Mouse (Mus musculus) kidney, embryonic 15.5 days (tissue): ENCODE results near the gene Actbl2. TPM values are rescaled to one million over a fixed set of nuclear protein-coding genes. Genes with fewer than 3 reads are reported as not detected.

Source experiments
- ATAC-seq: fragments of 200-750 bp; cut with Nextera tagmentation; replicated peaks from 2 replicates; pipeline ENCODE4 v1.8.0; 2017; ENCODE audit warnings: moderate TSS enrichment; ENCODE audit not compliant: low FRiP score
- H3K27ac ChIP-seq: fragments of 300-500 bp; sonication (generic); 2 replicates; pipeline ENCODE4 v1.5.1; 2015; ENCODE audit warnings: mild to moderate bottlenecking, inconsistent platforms
- H3K27me3 ChIP-seq: fragments of 300-500 bp; sonication (generic); 2 replicates; pipeline ENCODE4 v1.6.1; 2015; ENCODE audit warnings: inconsistent platforms
- H3K36me3 ChIP-seq: fragments of 300-500 bp; sonication (generic); 2 replicates; pipeline ENCODE4 v1.6.1; 2015; ENCODE audit warnings: inconsistent platforms
- H3K4me1 ChIP-seq: fragments of 300-500 bp; sonication (generic); 2 replicates; pipeline ENCODE4 v1.6.1; 2015; ENCODE audit warnings: inconsistent platforms
- H3K4me2 ChIP-seq: fragments of 300-500 bp; sonication (generic); 2 replicates; pipeline ENCODE4 v1.6.1; 2015; ENCODE audit warnings: moderate library complexity, mild to moderate bottlenecking, inconsistent platforms
- H3K4me3 ChIP-seq: fragments of 300-500 bp; sonication (generic); replicated peaks from 2 replicates; pipeline ENCODE4 v1.5.1; 2015; ENCODE audit warnings: mild to moderate bottlenecking, inconsistent platforms
- H3K9ac ChIP-seq: fragments of 300-500 bp; sonication (generic); 2 replicates; pipeline ENCODE4 v1.6.1; 2015; ENCODE audit warnings: mild to moderate bottlenecking, inconsistent platforms
- H3K9me3 ChIP-seq: fragments of 300-500 bp; sonication (generic); replicated peaks from 2 replicates; pipeline ENCODE4 v1.6.1; 2016; ENCODE audit warnings: inconsistent platforms
- WGBS: fragments of 180-500 bp; shearing (Covaris S2); methylation state at CpG from one replicate; pipeline ENCODE4 v1.1.7; 2015; ENCODE audit warnings: mixed read lengths; 5-methylcytosine and 5-hydroxymethylcytosine counted together
- polyA plus RNA-seq: library from polyadenylated mRNA; unstranded; fragments of >200 nt; fragmentation: Nextera tagmentation; extraction: Ambion mirVana; gene quantifications from 2 replicates; pipeline ENCODE4 v1.2.1, GENCODE M21; 2015

The Actbl2 gene
- polyA plus RNA-seq, 1 experiment from 2014 or later, result not detected

DNA sequence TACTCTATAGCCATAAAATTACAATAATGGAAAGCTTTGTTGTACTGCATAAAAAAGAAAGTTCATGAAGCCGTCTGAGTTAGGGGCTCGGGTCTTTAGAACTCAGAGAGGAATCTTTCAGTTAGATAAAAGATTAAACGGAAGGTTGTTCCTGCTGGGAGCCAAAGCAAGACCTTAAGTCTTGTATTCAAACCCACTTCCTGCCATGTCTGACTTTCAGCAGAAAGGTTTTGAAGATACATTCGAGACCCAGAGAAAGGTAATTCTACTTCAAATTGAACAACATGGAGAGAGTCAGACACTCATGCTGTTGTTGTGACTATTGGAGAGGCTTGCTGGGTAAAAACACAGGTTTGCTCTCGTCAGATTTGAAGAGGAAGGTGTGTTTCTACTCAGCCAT, 3.0 kb upstream of the Actbl2 start:
- no peaks in the 10 kb centered on the region for H3K9me3 ChIP-seq
- no peaks in the 10 kb centered on the region for H3K4me1 ChIP-seq
- no peak overlapping the region for H3K4me3 ChIP-seq
- no peak overlapping the region for H3K4me2 ChIP-seq
- no peak overlapping the region for H3K27ac ChIP-seq
- H3K36me3 ChIP-seq, result no peaks in the 10 kb centered on the region
- WGBS, result 76% methylated on average over 5 of the region's 5 CpGs
- ATAC-seq, result no peak
- no peak overlapping the region for H3K9ac ChIP-seq
- no peaks in the 10 kb centered on the region for H3K27me3 ChIP-seq

DNA sequence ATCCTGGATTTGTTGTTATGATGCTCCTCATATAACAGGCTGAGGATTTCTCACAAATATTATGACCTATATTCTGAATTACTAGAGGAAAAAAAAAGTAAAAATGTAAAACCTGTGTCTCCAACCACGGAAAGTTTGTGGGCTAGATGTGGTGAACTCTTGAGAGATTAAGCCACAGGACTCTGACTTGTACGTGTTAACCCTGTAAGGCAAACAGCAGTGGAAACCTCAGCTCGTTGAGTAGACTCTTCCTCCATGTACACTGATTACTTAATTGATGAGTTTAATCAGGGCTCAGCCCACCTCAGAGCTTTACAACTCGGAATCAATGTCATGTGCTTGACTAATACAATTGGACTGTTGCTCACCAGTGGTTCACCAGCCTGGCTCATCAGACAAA, 3.2 kb downstream of the Actbl2 start:
- no peaks in the 10 kb centered on the region for H3K9me3 ChIP-seq
- H3K4me3 ChIP-seq, result no peak overlapping the region
- WGBS, result 76% methylated on average over 4 of the region's 4 CpGs
- H3K36me3 ChIP-seq, result no peaks in the 10 kb centered on the region
- no peak for ATAC-seq
- H3K27ac ChIP-seq, result no peak overlapping the region
- H3K4me2 ChIP-seq, result no peak overlapping the region
- no peaks in the 10 kb centered on the region for H3K27me3 ChIP-seq
- no peak overlapping the region for H3K9ac ChIP-seq
- no peaks in the 10 kb centered on the region for H3K4me1 ChIP-seq

DNA sequence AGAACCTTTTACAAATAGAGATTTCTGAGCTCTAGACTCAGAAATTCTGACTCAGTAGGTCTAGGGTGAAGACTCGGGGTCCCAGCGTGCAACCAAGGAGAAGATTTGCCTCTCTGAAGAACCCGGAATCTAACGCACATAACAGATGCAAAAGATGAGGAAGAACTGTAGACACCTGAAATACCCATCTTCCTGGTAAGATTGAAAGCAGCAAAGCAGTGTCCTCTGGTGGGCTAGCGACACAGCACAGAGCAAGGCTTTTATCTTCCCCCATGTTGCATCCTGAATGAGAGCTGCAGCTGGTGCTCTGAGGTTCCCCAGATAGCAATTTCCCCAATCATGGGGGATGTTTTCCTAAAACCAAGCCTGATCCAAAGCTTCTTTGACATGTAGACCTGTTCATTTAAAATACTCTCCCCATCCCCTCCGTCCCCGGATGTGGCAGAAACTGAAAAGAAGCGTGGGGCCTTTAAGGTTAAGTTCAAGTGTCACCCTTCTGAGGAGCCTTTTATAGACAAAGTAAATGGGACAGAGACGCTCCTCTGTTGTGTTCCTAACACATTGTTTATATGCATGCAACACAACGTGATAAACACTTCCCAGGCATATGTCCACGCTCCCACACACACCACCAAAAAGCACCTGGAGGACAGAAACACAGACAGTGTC, 3.7 kb downstream of the Actbl2 start:
- 87% methylated on average over 11 of the region's 11 CpGs for WGBS

DNA sequence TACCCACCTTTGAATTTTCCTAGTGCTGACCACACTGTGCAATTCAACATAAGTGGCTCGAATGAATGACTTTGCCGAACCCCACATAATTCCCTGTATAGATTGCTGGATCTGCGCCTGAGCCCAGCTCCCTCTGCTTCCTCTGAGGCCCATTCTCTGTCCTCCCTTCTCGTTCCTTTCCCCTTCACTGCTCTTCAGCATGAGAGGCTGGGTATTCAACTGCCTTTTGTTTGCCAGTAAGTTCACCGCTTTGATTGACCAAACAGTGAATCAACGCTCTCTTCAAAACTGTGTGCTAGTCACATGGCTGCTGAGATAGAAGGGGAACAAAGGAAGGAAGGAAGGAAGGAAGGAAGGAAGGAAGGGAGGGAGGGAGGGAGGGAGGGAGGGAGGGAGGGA, 4.3 kb downstream of the Actbl2 start:
- H3K9ac ChIP-seq, result no peak overlapping the region
- no peaks in the 10 kb centered on the region for H3K4me1 ChIP-seq
- no peaks in the 10 kb centered on the region for H3K36me3 ChIP-seq
- H3K4me2 ChIP-seq, result no peak overlapping the region
- ATAC-seq, result no peak
- 65% methylated on average over 6 of the region's 6 CpGs for WGBS
- H3K27ac ChIP-seq, result no peak overlapping the region
- H3K4me3 ChIP-seq, result no peak overlapping the region
- no peaks in the 10 kb centered on the region for H3K9me3 ChIP-seq
- no peaks in the 10 kb centered on the region for H3K27me3 ChIP-seq

More for the DNA sequence above, 3.7 kb downstream of the Actbl2 start:
- H3K9ac ChIP-seq, result no peak overlapping the region
- no peak overlapping the region for H3K4me3 ChIP-seq
- no peaks in the 10 kb centered on the region for H3K36me3 ChIP-seq
- no peaks in the 10 kb centered on the region for H3K27me3 ChIP-seq
- H3K27ac ChIP-seq, result no peak overlapping the region
- H3K4me2 ChIP-seq, result no peak overlapping the region
- no peaks in the 10 kb centered on the region for H3K9me3 ChIP-seq
- ATAC-seq, result no peak
- no peaks in the 10 kb centered on the region for H3K4me1 ChIP-seq

DNA sequence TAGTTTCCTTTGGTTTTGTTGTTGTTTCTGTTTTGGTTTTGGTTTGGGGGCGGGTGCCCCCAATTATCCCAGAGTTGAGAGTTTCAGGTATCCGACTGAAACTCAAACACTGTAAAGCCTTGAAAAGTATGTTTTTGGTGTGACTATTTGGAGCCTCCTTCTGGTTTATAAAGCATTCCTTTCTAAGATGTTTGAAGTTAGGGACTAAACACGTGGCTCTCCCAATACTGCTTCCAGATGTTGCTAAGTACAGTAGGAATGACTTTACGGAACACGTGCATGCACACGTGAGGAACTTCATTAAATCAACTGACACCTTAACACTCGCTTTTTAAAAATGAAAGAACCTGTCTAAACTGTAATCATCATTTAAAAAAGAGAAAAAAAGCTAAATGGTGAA, 4.9 kb downstream of the Actbl2 start:
- Histone ChIP-seq H3K9ac (no peak overlapping the region), H3K36me3 (no peaks in the 10 kb centered on the region), H3K27ac (no peak overlapping the region), H3K27me3 (no peaks in the 10 kb centered on the region), H3K4me3 (no peak overlapping the region), H3K4me1 (no peaks in the 10 kb centered on the region), H3K4me2 (no peak overlapping the region), H3K9me3 (no peaks in the 10 kb centered on the region)
- ATAC-seq, result no peak
- 81% methylated on average over 7 of the region's 7 CpGs for WGBS

DNA sequence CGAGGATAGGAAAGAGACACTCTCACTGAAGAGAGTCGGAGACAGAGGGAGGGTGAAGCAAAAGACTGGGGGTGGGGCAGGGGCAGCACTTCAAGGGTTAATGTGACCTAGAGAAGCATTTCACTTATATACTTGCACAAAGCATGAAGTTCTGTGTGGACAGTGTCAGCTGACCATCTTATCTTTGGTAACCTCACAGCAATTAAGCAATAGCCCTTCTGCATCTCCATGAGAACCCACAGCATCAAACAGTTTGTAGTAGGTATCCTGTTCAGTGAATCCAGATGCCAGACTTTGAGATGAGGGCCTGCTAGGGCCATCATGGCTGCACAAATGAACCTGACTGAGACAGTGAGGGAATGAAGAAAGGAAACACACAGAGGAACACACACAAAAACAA, 8.4 kb downstream of the Actbl2 start:
- Histone ChIP-seq H3K27ac (no peak overlapping the region), H3K36me3 (no peaks in the 10 kb centered on the region), H3K9me3 (no peaks in the 10 kb centered on the region), H3K27me3 (no peaks in the 10 kb centered on the region), H3K4me1 (peaks cover 12% of the 10 kb centered on the region), H3K4me3 (no peak overlapping the region), H3K4me2 (no peak overlapping the region), H3K9ac (no peak overlapping the region)
- WGBS, result 86% methylated on average over 2 of the region's 2 CpGs
- ATAC-seq, result no peak

DNA sequence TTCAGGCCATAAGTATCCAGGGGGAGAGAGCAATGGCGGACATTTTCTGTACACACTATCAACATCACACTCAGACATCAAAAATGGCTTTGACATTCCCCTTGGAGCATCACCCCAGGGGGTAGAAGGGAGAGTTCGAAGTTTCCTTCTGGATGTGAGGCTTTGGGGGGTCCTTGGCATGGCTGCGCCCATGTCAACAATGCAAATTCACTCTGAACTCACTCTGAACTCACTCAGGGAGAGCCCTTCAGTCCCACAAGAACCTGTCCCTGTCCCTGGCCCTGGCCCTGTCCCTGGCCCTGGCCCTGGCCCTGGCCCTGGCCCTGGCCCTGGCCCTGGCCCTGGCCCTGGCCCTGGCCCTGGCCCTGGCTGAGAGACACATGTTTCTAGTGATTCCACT, 8.9 kb downstream of the Actbl2 start:
- ATAC-seq, result no peak
- no peaks in the 10 kb centered on the region for H3K9me3 ChIP-seq
- H3K9ac ChIP-seq, result no peak overlapping the region
- H3K4me3 ChIP-seq, result no peak overlapping the region
- H3K36me3 ChIP-seq, result no peaks in the 10 kb centered on the region
- H3K27me3 ChIP-seq, result no peaks in the 10 kb centered on the region
- peaks cover 12% of the 10 kb centered on the region for H3K4me1 ChIP-seq
- no peak overlapping the region for H3K4me2 ChIP-seq
- 91% methylated on average over 3 of the region's 3 CpGs for WGBS
- no peak overlapping the region for H3K27ac ChIP-seq

DNA sequence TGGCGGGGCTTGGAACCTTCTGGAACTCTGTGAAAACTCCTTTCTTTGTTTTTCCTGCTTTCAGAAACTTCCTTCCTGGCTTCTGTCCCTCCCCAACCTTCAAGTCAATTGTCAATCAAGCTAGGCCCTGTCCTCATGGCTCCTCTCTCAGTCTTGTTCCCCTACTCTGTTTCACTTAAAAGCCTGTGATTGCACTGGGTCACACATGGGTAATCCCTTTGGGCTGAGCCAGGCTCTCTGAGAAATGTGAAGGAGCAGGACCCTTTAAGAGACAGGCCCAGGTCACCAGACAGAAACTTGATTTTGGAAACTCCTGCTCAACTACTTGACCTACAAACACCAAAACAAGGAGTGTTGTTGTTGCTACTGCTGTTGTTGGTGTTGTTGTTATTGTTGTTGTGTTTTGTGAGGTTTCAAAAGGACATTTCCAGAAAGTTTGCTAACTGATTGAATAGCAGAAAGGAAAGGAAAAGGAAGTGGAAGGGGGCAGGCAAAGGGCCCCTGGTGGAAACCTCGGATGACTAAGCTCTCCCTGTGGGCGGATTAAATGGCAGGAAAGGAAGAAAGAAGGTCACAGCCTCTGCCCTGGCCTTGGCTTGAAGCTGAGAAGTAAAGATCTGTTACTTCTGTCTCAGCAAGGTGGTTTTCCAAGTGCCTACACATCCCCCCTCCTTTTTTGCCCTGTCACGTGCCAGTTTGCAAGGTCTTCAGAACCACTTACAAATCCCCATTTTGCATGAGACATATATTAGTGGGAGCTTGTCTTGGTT, 10.6 kb downstream of the Actbl2 start:
- H3K27ac ChIP-seq, result peak overlapping the region; percentile 9
- no peak overlapping the region for H3K9ac ChIP-seq
- 39% methylated on average over 4 of the region's 4 CpGs for WGBS
- no peaks in the 10 kb centered on the region for H3K27me3 ChIP-seq
- H3K36me3 ChIP-seq, result no peaks in the 10 kb centered on the region
- no peak overlapping the region for H3K4me3 ChIP-seq
- H3K4me1 ChIP-seq, result peaks cover 12% of the 10 kb centered on the region
- peak; percentile 62; the same call in 1 of the 2 replicates for ATAC-seq
- no peak overlapping the region for H3K4me2 ChIP-seq
- no peaks in the 10 kb centered on the region for H3K9me3 ChIP-seq

DNA sequence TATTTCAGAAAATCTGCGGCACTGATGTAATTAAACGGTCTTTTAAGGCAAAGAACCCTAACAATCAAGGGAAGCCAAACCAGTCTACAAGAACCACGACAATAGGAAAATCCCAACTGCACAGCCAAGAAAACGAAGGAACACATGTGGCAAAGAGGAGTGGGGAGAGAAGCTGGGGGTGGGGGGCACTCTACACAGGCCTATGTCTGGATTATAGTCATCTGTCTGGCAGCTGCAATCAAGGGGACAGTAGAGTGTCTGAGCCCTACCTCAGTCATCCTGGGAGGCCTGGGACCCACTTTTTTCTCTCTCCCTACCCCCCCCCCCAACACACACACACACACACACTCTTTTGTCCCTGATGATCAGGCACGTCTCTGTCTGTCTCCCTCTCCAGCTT, 12.0 kb downstream of the Actbl2 start:
- Histone ChIP-seq H3K4me3 (no peak overlapping the region), H3K9me3 (no peaks in the 10 kb centered on the region), H3K27me3 (no peaks in the 10 kb centered on the region), H3K36me3 (no peaks in the 10 kb centered on the region), H3K27ac (peak overlapping the region; percentile 6; the same call in 1 of the 2 replicates), H3K4me1 (peaks cover 12% of the 10 kb centered on the region), H3K9ac (no peak overlapping the region), H3K4me2 (no peak overlapping the region)
- 76% methylated on average over 5 of the region's 5 CpGs for WGBS
- ATAC-seq, result no peak

DNA sequence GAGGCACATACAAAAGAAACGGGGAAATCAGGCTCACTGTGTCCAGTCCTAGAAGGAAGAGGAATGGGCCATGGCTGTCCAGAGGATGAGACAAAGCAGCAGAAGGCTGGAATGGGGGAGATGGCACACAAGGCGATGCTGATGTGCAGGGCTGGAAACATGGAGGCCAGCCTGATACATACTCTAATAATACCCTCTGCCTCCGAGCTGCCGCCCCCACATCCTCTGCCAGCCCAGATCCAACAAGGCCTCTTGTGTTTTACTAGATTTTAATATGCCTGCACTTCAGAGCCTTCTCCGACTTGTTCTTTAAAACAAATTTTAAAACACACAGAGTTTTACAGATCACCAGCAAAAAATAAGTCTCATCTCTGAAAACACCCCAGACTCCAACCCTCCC, 14.2 kb downstream of the Actbl2 start:
- Histone ChIP-seq H3K9me3 (no peaks in the 10 kb centered on the region), H3K4me2 (no peak overlapping the region), H3K36me3 (no peaks in the 10 kb centered on the region), H3K4me3 (no peak overlapping the region), H3K27me3 (no peaks in the 10 kb centered on the region), H3K9ac (no peak overlapping the region), H3K4me1 (peaks cover 12% of the 10 kb centered on the region), H3K27ac (no peak overlapping the region)
- no peak for ATAC-seq
- WGBS, result 88% methylated on average over 5 of the region's 5 CpGs

DNA sequence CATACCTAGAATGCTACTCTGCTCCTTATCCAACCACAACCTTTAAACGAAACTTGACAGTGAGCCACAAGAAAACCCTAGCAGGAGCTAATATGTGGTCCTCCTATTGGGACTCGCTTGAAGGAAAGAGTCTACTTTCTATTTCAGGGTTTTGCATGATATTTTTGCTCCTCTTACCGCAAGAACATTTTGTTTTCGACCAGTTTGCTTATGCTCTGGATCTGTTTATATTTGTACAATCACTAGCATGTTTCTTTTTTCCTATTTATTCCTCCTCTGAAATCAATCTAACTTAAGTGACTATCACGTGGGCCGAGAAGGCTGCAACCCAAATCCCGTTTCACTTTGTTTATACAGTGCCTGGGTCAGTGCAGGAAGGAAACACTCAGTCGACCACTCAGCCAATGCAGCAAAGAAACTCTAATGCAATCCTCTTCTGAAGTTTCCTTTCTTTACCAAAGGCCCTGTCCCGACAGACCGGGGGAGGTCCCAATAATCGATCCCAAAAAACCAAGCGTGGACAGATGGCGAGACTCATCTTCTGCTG, 15.0 kb downstream of the Actbl2 start:
- H3K9ac ChIP-seq, result no peak overlapping the region

DNA sequence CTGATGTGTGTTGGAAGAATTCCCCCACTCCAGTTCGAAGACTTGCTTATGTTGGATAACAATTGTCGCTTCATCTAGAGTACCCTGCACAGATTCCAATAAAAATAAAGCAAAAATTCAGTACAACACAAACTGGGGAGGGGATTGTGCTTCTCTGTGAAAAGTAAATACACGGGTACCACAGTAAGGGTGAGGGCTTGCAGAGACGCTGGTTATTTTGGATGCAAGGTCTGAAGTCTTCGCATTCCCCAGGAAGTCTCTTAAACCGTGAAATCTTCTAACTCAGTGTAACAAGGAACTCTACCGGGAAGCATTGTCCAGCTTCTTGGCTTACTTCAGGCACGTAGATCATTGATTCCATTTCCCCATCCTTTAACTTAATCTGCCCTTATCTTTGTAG, 17.1 kb downstream of the Actbl2 start:
- Histone ChIP-seq H3K27ac (no peak overlapping the region), H3K36me3 (no peaks in the 10 kb centered on the region)
- ATAC-seq, result no peak

More for the DNA sequence above, 15.0 kb downstream of the Actbl2 start:
- Histone ChIP-seq H3K9me3 (no peaks in the 10 kb centered on the region), H3K4me3 (no peak overlapping the region), H3K36me3 (no peaks in the 10 kb centered on the region), H3K27me3 (no peaks in the 10 kb centered on the region), H3K4me2 (no peak overlapping the region), H3K27ac (no peak overlapping the region), H3K4me1 (peaks cover 12% of the 10 kb centered on the region)
- ATAC-seq, result no peak
- 64% methylated on average over 13 of the region's 13 CpGs for whole genome bisulfite sequencing

More for the DNA sequence above, 17.1 kb downstream of the Actbl2 start:
- Histone ChIP-seq H3K4me1 (no peaks in the 10 kb centered on the region), H3K4me2 (no peak overlapping the region), H3K9me3 (no peaks in the 10 kb centered on the region), H3K27me3 (no peaks in the 10 kb centered on the region), H3K9ac (no peak overlapping the region), H3K4me3 (no peak overlapping the region)
- whole genome bisulfite sequencing, result 69% methylated on average over 8 of the region's 8 CpGs
